Mouse (Mus musculus) stomach, embryonic 16.5 days (tissue): ENCODE data around the gene Anapc13. TPM values are rescaled to one million over a fixed set of nuclear protein-coding genes. Genes with fewer than 3 reads are reported as not detected.

Source experiments
- ATAC-seq: fragments of 200-750 bp; cut with Nextera tagmentation; 2 replicates; pipeline ENCODE4 v1.8.0; 2017; ENCODE audit warnings: moderate number of reproducible peaks, moderate TSS enrichment; ENCODE audit not compliant: insufficient read depth, low FRiP score
- H3K27ac ChIP-seq: fragments of 300-500 bp; sonication (generic); 2 replicates; pipeline ENCODE4 v1.5.1; 2014; ENCODE audit warnings: low read length
- H3K27me3 ChIP-seq: fragments of 300-500 bp; sonication (generic); 2 replicates; pipeline ENCODE4 v1.6.1; 2014; ENCODE audit warnings: low read length, control low read depth, mixed read lengths; ENCODE audit not compliant: control insufficient read depth, insufficient read depth
- H3K36me3 ChIP-seq: fragments of 300-500 bp; sonication (generic); 2 replicates; pipeline ENCODE4 v1.6.1; 2014; ENCODE audit warnings: low read length; ENCODE audit not compliant: control insufficient read depth, insufficient read depth
- H3K4me1 ChIP-seq: fragments of 300-500 bp; sonication (generic); 2 replicates; pipeline ENCODE4 v1.6.1; 2014; ENCODE audit warnings: low read length, control low read depth, mixed read lengths; ENCODE audit not compliant: control insufficient read depth, insufficient read depth
- H3K4me2 ChIP-seq: fragments of 300-500 bp; sonication (generic); 2 replicates; pipeline ENCODE4 v1.6.1; 2014; ENCODE audit warnings: low read depth, low read length, mixed read lengths
- H3K4me3 ChIP-seq: fragments of 300-500 bp; sonication (generic); replicated peaks from 2 replicates; pipeline ENCODE4 v1.5.1; 2014; ENCODE audit warnings: mild to moderate bottlenecking, low read length
- H3K9ac ChIP-seq: fragments of 300-500 bp; sonication (generic); 2 replicates; pipeline ENCODE4 v1.6.1; 2014; ENCODE audit warnings: low read length
- H3K9me3 ChIP-seq: fragments of 300-500 bp; sonication (generic); replicated peaks from 2 replicates; pipeline ENCODE4 v1.6.1; 2016; ENCODE audit warnings: low read length, control low read depth; ENCODE audit not compliant: control insufficient read depth
- WGBS: fragments of 180-500 bp; shearing (Covaris S2); extraction: QIAGEN DNeasy Blood & Tissue Kit; methylation state at CpG from one replicate; pipeline ENCODE4 v1.1.7; 2014; 5-methylcytosine and 5-hydroxymethylcytosine counted together
- polyA plus RNA-seq: library from polyadenylated mRNA; unstranded; fragments of >200 nt; fragmentation: Nextera tagmentation; extraction: Ambion mirVana; gene quantifications from 2 replicates; pipeline ENCODE4 v1.2.1, GENCODE M21; 2015

The Anapc13 gene
- polyA plus RNA-seq, 1 experiment from 2014 or later = 206 TPM

- WGBS = 28% methylated on average over 4 of the region's 4 CpGs
- H3K36me3 ChIP-seq = no peaks in the 10 kb centered on the region
Observed at GRCm38 (mm10) chr9:102637115-102637514, 11.0 kb downstream of the Anapc13 start.

GRCm38 (mm10) chr9:102638963-102639362, 12.9 kb downstream of the Anapc13 start:
- no peak for ATAC-seq
- Histone ChIP-seq H3K4me1 (peaks cover 29% of the 10 kb centered on the region), H3K27me3 (no peaks in the 10 kb centered on the region), H3K9ac (no peak overlapping the region), H3K4me2 (no peak overlapping the region), H3K9me3 (no peaks in the 10 kb centered on the region), H3K27ac (peak overlapping the region; percentile 19; the same call in 1 of the 2 replicates), H3K4me3 (no peak overlapping the region), H3K36me3 (no peaks in the 10 kb centered on the region)
- 39% methylated on average over 7 of the region's 7 CpGs for WGBS

More at GRCm38 (mm10) chr9:102637115-102637514, 11.0 kb downstream of the Anapc13 start:
- Histone ChIP-seq H3K9ac (no peak overlapping the region), H3K27me3 (no peaks in the 10 kb centered on the region), H3K4me1 (peaks cover 14% of the 10 kb centered on the region; the same call in 1 of the 2 replicates), H3K27ac (no peak overlapping the region), H3K4me2 (no peak overlapping the region), H3K4me3 (no peak overlapping the region), H3K9me3 (no peaks in the 10 kb centered on the region)
- ATAC-seq = no peak

GRCm38 (mm10) chr9:102639510-102639909, 13.4 kb downstream of the Anapc13 start:
- H3K27me3 ChIP-seq = no peaks in the 10 kb centered on the region
- no peaks in the 10 kb centered on the region for H3K36me3 ChIP-seq
- peaks cover 35% of the 10 kb centered on the region for H3K4me1 ChIP-seq
- no peak overlapping the region for H3K4me2 ChIP-seq
- no peak for ATAC-seq
- no peaks in the 10 kb centered on the region for H3K9me3 ChIP-seq
- 63% methylated on average over 8 of the region's 8 CpGs for WGBS
- H3K27ac ChIP-seq = no peak overlapping the region; the same call in 1 of the 2 replicates
- no peak overlapping the region for H3K9ac ChIP-seq
- H3K4me3 ChIP-seq = no peak overlapping the region

DNA sequence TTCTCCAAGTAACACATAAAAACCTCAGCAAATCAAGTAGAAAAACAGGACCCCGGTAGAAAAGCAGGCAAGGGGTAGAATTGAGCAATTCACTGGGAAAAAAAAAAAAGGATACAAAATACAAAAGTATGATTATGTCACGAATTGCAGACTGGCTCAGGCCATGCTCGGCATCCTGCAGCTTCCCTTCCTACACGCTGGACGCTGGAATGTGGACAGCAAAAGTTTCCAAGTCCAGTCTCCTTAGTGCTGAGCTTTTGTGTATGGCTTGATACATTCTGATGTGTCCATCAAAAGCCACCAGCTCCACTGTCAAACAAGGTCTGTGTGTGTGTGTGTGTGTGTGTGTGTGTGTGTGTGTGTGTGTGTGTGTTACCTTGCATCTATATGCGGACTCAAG, 15.4 kb downstream of the Anapc13 start:
- Histone ChIP-seq H3K9ac (no peak overlapping the region), H3K27ac (no peak overlapping the region; the same call in 1 of the 2 replicates), H3K4me1 (peaks cover 45% of the 10 kb centered on the region), H3K4me2 (no peak overlapping the region), H3K4me3 (no peak overlapping the region), H3K36me3 (no peaks in the 10 kb centered on the region), H3K27me3 (no peaks in the 10 kb centered on the region), H3K9me3 (no peaks in the 10 kb centered on the region)
- 58% methylated on average over 6 of the region's 6 CpGs for WGBS
- ATAC-seq = no peak

GRCm38 (mm10) chr9:102643071-102643485, 17.0 kb downstream of the Anapc13 start:
- peak overlapping the region; percentile 49 for H3K4me2 ChIP-seq
- H3K27me3 ChIP-seq = no peaks in the 10 kb centered on the region
- peak; percentile 37; the same call in 1 of the 2 replicates for ATAC-seq
- peak overlapping the region; percentile 30; the same call in 1 of the 2 replicates for H3K9ac ChIP-seq
- H3K4me1 ChIP-seq = peaks cover 34% of the 10 kb centered on the region
- no peaks in the 10 kb centered on the region for H3K36me3 ChIP-seq
- no peak overlapping the region for H3K4me3 ChIP-seq
- 15% methylated on average over 8 of the region's 8 CpGs for whole genome bisulfite sequencing
- H3K9me3 ChIP-seq = no peaks in the 10 kb centered on the region
- H3K27ac ChIP-seq = peak overlapping the region; percentile 97

DNA sequence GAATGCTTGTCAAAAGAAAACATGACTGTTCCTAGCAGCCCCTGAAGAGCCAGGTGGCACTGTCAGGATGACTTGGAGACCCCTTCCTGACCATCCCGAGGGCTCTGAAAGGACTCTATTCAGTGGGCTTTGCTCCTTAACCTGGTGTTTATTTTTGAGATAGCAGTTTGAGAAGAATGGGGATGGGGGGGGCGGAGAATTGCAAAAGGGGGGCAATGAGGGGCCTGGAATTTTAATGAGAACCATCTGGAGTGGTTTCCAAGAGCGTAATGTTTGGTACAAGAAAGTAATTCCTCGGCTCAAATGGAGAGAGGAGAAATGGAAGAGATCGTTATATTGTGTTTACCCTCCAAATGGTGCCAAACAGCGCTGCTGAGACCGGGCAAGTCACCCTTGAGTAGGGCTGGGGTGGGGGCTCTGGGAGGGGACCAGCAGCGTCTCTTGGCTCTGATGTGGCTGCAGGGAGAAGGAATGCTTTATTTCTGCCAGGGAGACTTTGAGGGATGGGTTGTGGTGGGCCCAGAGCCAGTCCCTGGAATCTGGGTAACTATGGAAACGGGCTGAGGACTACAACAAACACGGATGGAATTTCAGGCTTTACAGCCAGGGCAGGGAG, 17.5 kb downstream of the Anapc13 start:
- Histone ChIP-seq H3K36me3 (no peaks in the 10 kb centered on the region), H3K27me3 (no peaks in the 10 kb centered on the region), H3K9me3 (no peaks in the 10 kb centered on the region), H3K9ac (peak overlapping the region; percentile 61), H3K4me1 (peaks cover 34% of the 10 kb centered on the region), H3K4me2 (peak overlapping the region; percentile 49), H3K27ac (peak overlapping the region; percentile 97), H3K4me3 (peak overlapping the region; percentile 13)
- 4% methylated on average over 10 of the region's 10 CpGs for WGBS
- peak; percentile 90 for ATAC-seq

DNA sequence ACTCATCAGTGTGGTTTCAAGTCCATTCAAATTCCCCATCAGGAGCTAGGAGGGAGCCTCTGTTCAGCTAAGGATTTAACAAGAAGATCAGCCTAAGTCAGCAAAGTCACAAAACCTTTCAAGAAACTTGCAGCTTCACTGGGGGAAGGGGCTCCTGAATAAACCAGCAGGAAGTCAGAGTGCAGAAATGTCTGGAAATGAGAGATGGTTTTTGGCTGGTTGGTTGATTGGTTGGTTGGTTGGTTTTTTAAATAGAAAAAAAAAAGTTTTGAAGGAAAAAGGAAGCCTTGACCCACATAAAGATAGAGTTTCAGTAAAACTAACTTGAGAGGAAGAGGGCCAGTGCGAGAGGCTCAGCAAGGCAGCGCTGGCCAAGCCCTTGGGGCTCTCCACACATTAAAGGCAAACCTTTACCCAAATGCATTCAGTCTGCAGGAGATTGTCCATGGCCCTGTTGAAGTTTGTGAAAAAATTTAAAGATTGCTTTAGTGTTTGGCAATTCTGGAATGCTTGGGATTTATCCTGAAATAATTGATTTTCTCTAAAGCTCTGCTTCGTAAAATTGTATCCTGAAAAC, 19.1 kb downstream of the Anapc13 start:
- 66% methylated on average over 3 of the region's 3 CpGs for WGBS
- H3K4me1 ChIP-seq = peaks cover 38% of the 10 kb centered on the region

GRCm38 (mm10) chr9:102647010-102647409, 20.9 kb downstream of the Anapc13 start:
- Histone ChIP-seq H3K27me3 (no peaks in the 10 kb centered on the region), H3K9ac (no peak overlapping the region), H3K4me3 (no peak overlapping the region), H3K4me1 (peaks cover 50% of the 10 kb centered on the region), H3K36me3 (no peaks in the 10 kb centered on the region), H3K9me3 (no peaks in the 10 kb centered on the region), H3K27ac (no peak overlapping the region), H3K4me2 (no peak overlapping the region)
- 73% methylated on average over 6 of the region's 6 CpGs for WGBS
- ATAC-seq = no peak

More for the DNA sequence above, 19.1 kb downstream of the Anapc13 start:
- no peak overlapping the region for H3K4me3 ChIP-seq
- no peak overlapping the region for H3K9ac ChIP-seq
- H3K4me2 ChIP-seq = no peak overlapping the region
- H3K36me3 ChIP-seq = no peaks in the 10 kb centered on the region
- H3K27me3 ChIP-seq = no peaks in the 10 kb centered on the region
- H3K9me3 ChIP-seq = no peaks in the 10 kb centered on the region
- no peak for ATAC-seq
- peak overlapping the region; percentile 97 for H3K27ac ChIP-seq

- ATAC-seq = peak; percentile 87
- Histone ChIP-seq H3K9me3 (0 out of 2 replicates have a peak, but pooled peaks cover 2% of the 10 kb centered on the region), H3K27me3 (no peaks in the 10 kb centered on the region), H3K27ac (peak overlapping the region; percentile 67), H3K4me1 (peaks cover 24% of the 10 kb centered on the region), H3K4me2 (peak overlapping the region; percentile 28), H3K36me3 (no peaks in the 10 kb centered on the region), H3K4me3 (no peak overlapping the region), H3K9ac (no peak overlapping the region; the same call in 1 of the 2 replicates)
- WGBS = 19% methylated on average over 17 of the region's 17 CpGs
Observed at GRCm38 (mm10) chr9:102649917-102650527, 23.9 kb downstream of the Anapc13 start.
